Mouse (Mus musculus) limb, embryonic 10.5 days (tissue): Measurements from ENCODE around the gene Kcnj8. TPM values are rescaled to one million over a fixed set of nuclear protein-coding genes. Genes with fewer than 3 reads are reported as not detected.

Experiments
- DNase-seq: peaks from one replicate; pipeline ENCODE4 v3.0.0-alpha.2; 2017; ENCODE audit warnings: low spot score
- H3K27ac ChIP-seq: fragments of 300-500 bp; sonication (generic); 2 replicates; pipeline ENCODE4 v1.5.1; 2016; ENCODE audit warnings: mild to moderate bottlenecking
- H3K27me3 ChIP-seq: fragments of 300-500 bp; sonication (generic); 2 replicates; pipeline ENCODE4 v1.6.1; 2016; ENCODE audit warnings: low read depth, mild to moderate bottlenecking; ENCODE audit not compliant: poor library complexity, severe bottlenecking
- H3K36me3 ChIP-seq: fragments of 300-500 bp; sonication (generic); 2 replicates; pipeline ENCODE4 v1.6.1; 2016; ENCODE audit warnings: mild to moderate bottlenecking, moderate library complexity
- H3K4me1 ChIP-seq: fragments of 300-500 bp; sonication (generic); 2 replicates; pipeline ENCODE4 v1.6.1; 2016
- H3K4me3 ChIP-seq: fragments of 300-500 bp; sonication (generic); 2 replicates; pipeline ENCODE4 v1.5.1; 2016; ENCODE audit warnings: mild to moderate bottlenecking, moderate library complexity
- H3K9me3 ChIP-seq: fragments of 300-500 bp; sonication (generic); replicated peaks from 2 replicates; pipeline ENCODE4 v1.6.1; 2016; ENCODE audit warnings: mild to moderate bottlenecking
- WGBS: fragments of 180-500 bp; shearing (Covaris S2); methylation state at CpG from one replicate; pipeline ENCODE4 v1.1.7; 2016; 5-methylcytosine and 5-hydroxymethylcytosine counted together
- polyA plus RNA-seq: library from polyadenylated mRNA; unstranded; fragments of >200 nt; fragmentation: Nextera tagmentation; extraction: Ambion mirVana; gene quantifications from 2 replicates; pipeline ENCODE4 v1.2.1, GENCODE M21; 2016

Kcnj8 gene
- polyA plus RNA-seq, 1 experiment from 2014 or later, result 0.09 TPM

GRCm38 (mm10) chr6:142568713-142569357, 2.6 kb downstream of the Kcnj8 start:
- no peak overlapping the region for H3K27ac ChIP-seq
- H3K9me3 ChIP-seq, result no peaks in the 10 kb centered on the region
- no peak for DNase-seq
- peaks cover 21% of the 10 kb centered on the region for H3K4me1 ChIP-seq
- no peak overlapping the region for H3K4me3 ChIP-seq
- WGBS, result 47% methylated on average over 7 of the region's 7 CpGs
- no peaks in the 10 kb centered on the region for H3K36me3 ChIP-seq
- peaks cover 75% of the 10 kb centered on the region for H3K27me3 ChIP-seq

GRCm38 (mm10) chr6:142567452-142567851, 4.0 kb downstream of the Kcnj8 start:
- 58% methylated on average over 5 of the region's 5 CpGs for WGBS
- Histone ChIP-seq H3K27me3 (peaks cover 61% of the 10 kb centered on the region), H3K36me3 (no peaks in the 10 kb centered on the region), H3K4me1 (peaks cover 21% of the 10 kb centered on the region), H3K27ac (no peak overlapping the region), H3K9me3 (no peaks in the 10 kb centered on the region), H3K4me3 (no peak overlapping the region)
- DNase-seq, result no peak

- no peaks in the 10 kb centered on the region for H3K36me3 ChIP-seq
- H3K4me3 ChIP-seq, result no peak overlapping the region
- DNase-seq, result no peak
- WGBS, result 96% methylated on average over 3 of the region's 3 CpGs
- H3K9me3 ChIP-seq, result no peaks in the 10 kb centered on the region
- peaks cover 34% of the 10 kb centered on the region for H3K27me3 ChIP-seq
- no peak overlapping the region for H3K27ac ChIP-seq
- H3K4me1 ChIP-seq, result no peaks in the 10 kb centered on the region
Observed at GRCm38 (mm10) chr6:142564746-142565145, 6.7 kb downstream of the Kcnj8 start.

GRCm38 (mm10) chr6:142561151-142561550, 10.3 kb downstream of the Kcnj8 start:
- H3K4me3 ChIP-seq, result no peak overlapping the region
- no peak for DNase-seq
- no peaks in the 10 kb centered on the region for H3K4me1 ChIP-seq
- H3K27me3 ChIP-seq, result peaks cover 3% of the 10 kb centered on the region; the same call in 1 of the 2 replicates
- H3K27ac ChIP-seq, result no peak overlapping the region
- H3K9me3 ChIP-seq, result no peaks in the 10 kb centered on the region
- 76% methylated on average over 1 of the region's 1 CpGs for WGBS
- no peaks in the 10 kb centered on the region for H3K36me3 ChIP-seq

- H3K4me3 ChIP-seq, result no peak overlapping the region
- no peak overlapping the region for H3K27ac ChIP-seq
- DNase-seq, result no peak
- H3K27me3 ChIP-seq, result no peaks in the 10 kb centered on the region
- H3K9me3 ChIP-seq, result no peaks in the 10 kb centered on the region
- 89% methylated on average over 10 of the region's 10 CpGs for WGBS
- no peaks in the 10 kb centered on the region for H3K36me3 ChIP-seq
- no peaks in the 10 kb centered on the region for H3K4me1 ChIP-seq
Observed at GRCm38 (mm10) chr6:142558772-142559679, 12.4 kb downstream of the Kcnj8 start.

- H3K9me3 ChIP-seq, result no peaks in the 10 kb centered on the region
- H3K4me3 ChIP-seq, result no peak overlapping the region
- no peaks in the 10 kb centered on the region for H3K36me3 ChIP-seq
- H3K4me1 ChIP-seq, result no peaks in the 10 kb centered on the region
- 89% methylated on average over 10 of the region's 10 CpGs for WGBS
- H3K27me3 ChIP-seq, result no peaks in the 10 kb centered on the region
- no peak overlapping the region for H3K27ac ChIP-seq
- DNase-seq, result no peak
Observed at GRCm38 (mm10) chr6:142558076-142558475, 13.3 kb downstream of the Kcnj8 start.

- Histone ChIP-seq H3K27me3 (no peaks in the 10 kb centered on the region), H3K27ac (no peak overlapping the region), H3K36me3 (no peaks in the 10 kb centered on the region), H3K4me3 (no peak overlapping the region), H3K4me1 (no peaks in the 10 kb centered on the region), H3K9me3 (no peaks in the 10 kb centered on the region)
- 80% methylated on average over 1 of the region's 1 CpGs for WGBS
- DNase-seq, result no peak
Observed at GRCm38 (mm10) chr6:142555988-142556387, 15.4 kb downstream of the Kcnj8 start.

GRCm38 (mm10) chr6:142551482-142551881, 19.9 kb downstream of the Kcnj8 start:
- 78% methylated on average over 4 of the region's 4 CpGs for WGBS
- Histone ChIP-seq H3K4me3 (no peak overlapping the region), H3K36me3 (no peaks in the 10 kb centered on the region), H3K4me1 (no peaks in the 10 kb centered on the region), H3K9me3 (no peaks in the 10 kb centered on the region), H3K27me3 (no peaks in the 10 kb centered on the region), H3K27ac (no peak overlapping the region)
- DNase-seq, result no peak

GRCm38 (mm10) chr6:142550871-142551270, 20.5 kb downstream of the Kcnj8 start:
- 63% methylated on average over 4 of the region's 4 CpGs for WGBS
- H3K36me3 ChIP-seq, result no peaks in the 10 kb centered on the region
- no peak for DNase-seq
- H3K27me3 ChIP-seq, result no peaks in the 10 kb centered on the region
- H3K4me1 ChIP-seq, result no peaks in the 10 kb centered on the region
- H3K4me3 ChIP-seq, result no peak overlapping the region
- H3K9me3 ChIP-seq, result no peaks in the 10 kb centered on the region
- H3K27ac ChIP-seq, result no peak overlapping the region

- WGBS, result 84% methylated on average over 2 of the region's 2 CpGs
- H3K27me3 ChIP-seq, result no peaks in the 10 kb centered on the region
Observed at GRCm38 (mm10) chr6:142548377-142548776, 23.0 kb downstream of the Kcnj8 start.

GRCm38 (mm10) chr6:142545132-142545531, 26.3 kb downstream of the Kcnj8 start:
- Histone ChIP-seq H3K36me3 (no peaks in the 10 kb centered on the region), H3K27me3 (no peaks in the 10 kb centered on the region), H3K9me3 (no peaks in the 10 kb centered on the region), H3K27ac (no peak overlapping the region), H3K4me1 (no peaks in the 10 kb centered on the region), H3K4me3 (no peak overlapping the region)
- no peak for DNase-seq
- whole genome bisulfite sequencing, result 60% methylated on average over 14 of the region's 14 CpGs

More at GRCm38 (mm10) chr6:142548377-142548776, 23.0 kb downstream of the Kcnj8 start:
- H3K4me3 ChIP-seq, result no peak overlapping the region
- H3K36me3 ChIP-seq, result no peaks in the 10 kb centered on the region
- H3K27ac ChIP-seq, result no peak overlapping the region
- no peaks in the 10 kb centered on the region for H3K4me1 ChIP-seq
- no peaks in the 10 kb centered on the region for H3K9me3 ChIP-seq
- no peak for DNase-seq

- Histone ChIP-seq H3K36me3 (no peaks in the 10 kb centered on the region), H3K4me3 (no peak overlapping the region), H3K27me3 (no peaks in the 10 kb centered on the region), H3K27ac (no peak overlapping the region), H3K4me1 (no peaks in the 10 kb centered on the region), H3K9me3 (no peaks in the 10 kb centered on the region)
- DNase-seq, result no peak
- WGBS, result 86% methylated on average over 4 of the region's 4 CpGs
Observed at GRCm38 (mm10) chr6:142543648-142544047, 27.8 kb downstream of the Kcnj8 start.

GRCm38 (mm10) chr6:142542800-142543175, 28.6 kb downstream of the Kcnj8 start:
- WGBS, result 91% methylated on average over 6 of the region's 6 CpGs
- Histone ChIP-seq H3K27me3 (no peaks in the 10 kb centered on the region), H3K27ac (no peak overlapping the region), H3K4me3 (no peak overlapping the region), H3K4me1 (no peaks in the 10 kb centered on the region), H3K36me3 (no peaks in the 10 kb centered on the region), H3K9me3 (no peaks in the 10 kb centered on the region)
- DNase-seq, result no peak
